Mouse (Mus musculus) c-Kit-positive CD71-positive TER-119-negative erythroid progenitor cells, embryonic 14.5 days (primary cell): ENCODE results near the gene Kdelr1.

Experiments used
- DNase-seq: peaks from one replicate; pipeline ENCODE4 v3.0.0-alpha.2; 2013; ENCODE audit warnings: low read depth

Gene Kdelr1

GRCm38 (mm10) chr7:45917004-45917704 is 44.6 kb downstream of the Kdelr1 start:
- no peak for DNase-seq

GRCm38 (mm10) chr7:45917926-45918325 is 45.4 kb downstream of the Kdelr1 start:
- no peak for DNase-seq

GRCm38 (mm10) chr7:45919083-45919671 is 46.6 kb downstream of the Kdelr1 start:
- no peak for DNase-seq

- no peak for DNase-seq
These were observed 47.2 kb downstream of the Kdelr1 start for GRCm38 (mm10) chr7:45919761-45920160.

- DNase-seq = no peak
These were observed 48.1 kb downstream of the Kdelr1 start for GRCm38 (mm10) chr7:45920583-45921241.

- peak; percentile 61 for DNase-seq
These were observed 48.7 kb downstream of the Kdelr1 start, which contains the start of gene Emp3 for GRCm38 (mm10) chr7:45921242-45921621. Gene Emp3, minus strand, starts transcription at chr7:45921404.

GRCm38 (mm10) chr7:45921950-45922600 is 49.5 kb downstream of the Kdelr1 start:
- no peak for DNase-seq

GRCm38 (mm10) chr7:45922928-45923761 is 50.6 kb downstream of the Kdelr1 start:
- DNase-seq = peak; percentile 93

- DNase-seq = peak; percentile 45
These were observed 51.3 kb downstream of the Kdelr1 start, which contains the start of gene Ccdc114 for GRCm38 (mm10) chr7:45923762-45924428. Gene Ccdc114, plus strand, starts transcription at chr7:45924072.

GRCm38 (mm10) chr7:45924429-45924816 is 51.9 kb downstream of the Kdelr1 start:
- no peak for DNase-seq

- DNase-seq = no peak
These were observed 56.2 kb downstream of the Kdelr1 start for GRCm38 (mm10) chr7:45928626-45929295.

- no peak for DNase-seq
These were observed 57.1 kb downstream of the Kdelr1 start for GRCm38 (mm10) chr7:45929688-45930087.
